Mouse (Mus musculus) MEL (cell line): Measurements from ENCODE around the gene Shroom2. TPM values are rescaled to one million over a fixed set of nuclear protein-coding genes. Genes with fewer than 3 reads are reported as not detected.

Source experiments
- DNase-seq: peaks from one replicate; pipeline ENCODE4 v3.0.0; 2011; ENCODE audit warnings: low read depth, low spot score
- H3K27ac ChIP-seq: 2 replicates; pipeline ENCODE4 v1.5.1; 2012; ENCODE audit warnings: low read depth, mild to moderate bottlenecking, control low read depth, low read length, moderate library complexity; ENCODE audit not compliant: control insufficient read depth
- H3K27me3 ChIP-seq, 2 experiments: fragments of 150-350 bp in 1 of 2; sonication (generic) in 1 of 2; 2 replicates each; pipeline ENCODE4 v1.6.1; 2012; ENCODE audit warnings: low read length in 2 of 2, mild to moderate bottlenecking in 2 of 2, improper control_type of control experiment in 1 of 2, moderate library complexity in 1 of 2; ENCODE audit not compliant: insufficient read depth in 2 of 2, control insufficient read depth in 1 of 2
- H3K36me3 ChIP-seq, 2 experiments: 2 replicates each; pipeline ENCODE4 v1.6.1; 2012 to 2014; ENCODE audit warnings: low read length in 2 of 2, improper control_type of control experiment in 1 of 2, inconsistent platforms in 1 of 2, mild to moderate bottlenecking in 1 of 2; ENCODE audit not compliant: insufficient read depth in 2 of 2, control insufficient read depth in 1 of 2
- H3K4me1 ChIP-seq, 2 experiments: fragments of 150-350 bp in 1 of 2; sonication (generic) in 1 of 2; 2 replicates each; pipeline ENCODE4 v1.6.1; 2012; ENCODE audit warnings: low read length in 2 of 2, improper control_type of control experiment in 1 of 2, mild to moderate bottlenecking in 1 of 2; ENCODE audit not compliant: insufficient read depth in 2 of 2, control insufficient read depth in 1 of 2
- H3K4me3 ChIP-seq, 2 experiments: fragments of 150-350 bp in 1 of 2; sonication (generic) in 1 of 2; 2 replicates each; pipeline ENCODE4 v1.5.1; 2012; ENCODE audit warnings: low read depth in 2 of 2, low read length in 2 of 2, mild to moderate bottlenecking in 2 of 2, moderate library complexity in 2 of 2, control low read depth in 1 of 2, improper control_type of control experiment in 1 of 2; ENCODE audit not compliant: control insufficient read depth in 1 of 2, insufficient read depth in 1 of 2
- H3K79me2 ChIP-seq: 2 replicates; pipeline ENCODE4 v1.6.1; 2012; ENCODE audit warnings: mild to moderate bottlenecking, low read length, moderate library complexity; ENCODE audit not compliant: control insufficient read depth, poor library complexity, insufficient read depth
- H3K9ac ChIP-seq: 2 replicates; pipeline ENCODE4 v1.6.1; 2012; ENCODE audit warnings: low read depth, mild to moderate bottlenecking, control low read depth, low read length, moderate library complexity; ENCODE audit not compliant: control insufficient read depth, poor library complexity, severe bottlenecking
- H3K9me3 ChIP-seq: fragments of 150-350 bp; sonication (generic); replicated peaks from 2 replicates; pipeline ENCODE4 v1.6.1; 2012; ENCODE audit warnings: mild to moderate bottlenecking, low read length, improper control_type of control experiment, moderate library complexity; ENCODE audit not compliant: insufficient read depth
- BHLHE40 ChIP-seq: IDR thresholded peaks from 2 replicates; pipeline ENCODE4 v1.6.1; 2012; ENCODE audit warnings: low read depth, mild to moderate bottlenecking, inconsistent platforms, low read length, improper control_type of control experiment, borderline replicate concordance
- CHD2 ChIP-seq: IDR thresholded peaks from 2 replicates; pipeline ENCODE4 v1.6.1; 2011; ENCODE audit warnings: low read length, improper control_type of control experiment
- EP300 ChIP-seq, 2 experiments: IDR thresholded peaks; 2 replicates each; pipeline ENCODE4 v1.6.1; 2011; ENCODE audit warnings: improper control_type of control experiment in 2 of 2, low read length in 2 of 2, low read depth in 1 of 2, mild to moderate bottlenecking in 1 of 2
- GABPA ChIP-seq: IDR thresholded peaks from 2 replicates; pipeline ENCODE4 v1.6.1; 2012; ENCODE audit warnings: low read depth, mild to moderate bottlenecking, inconsistent platforms, low read length, improper control_type of control experiment, moderate library complexity
- JUND ChIP-seq: IDR thresholded peaks from 2 replicates; pipeline ENCODE4 v1.6.1; 2011; ENCODE audit warnings: low read depth, mild to moderate bottlenecking, improper control_type of control experiment, low read length
- MAFK ChIP-seq: IDR thresholded peaks from 2 replicates; pipeline ENCODE4 v1.6.1; 2011; ENCODE audit warnings: low read depth, mild to moderate bottlenecking, low read length, improper control_type of control experiment, borderline replicate concordance
- MYB ChIP-seq: IDR thresholded peaks from 2 replicates; pipeline ENCODE4 v1.6.1; 2011; ENCODE audit warnings: mild to moderate bottlenecking, low read depth, low read length, improper control_type of control experiment
- MYC ChIP-seq: IDR thresholded peaks from 2 replicates; pipeline ENCODE4 v1.6.1; 2011; ENCODE audit warnings: low read depth, mild to moderate bottlenecking, low read length, improper control_type of control experiment, moderate library complexity
- NELFE ChIP-seq: IDR thresholded peaks from 2 replicates; pipeline ENCODE4 v1.6.1; 2011; ENCODE audit warnings: low read depth, low read length, improper control_type of control experiment
- RAD21 ChIP-seq: IDR thresholded peaks from 2 replicates; pipeline ENCODE4 v1.6.1; 2011; ENCODE audit warnings: mild to moderate bottlenecking, low read depth, low read length, improper control_type of control experiment
- RCOR1 ChIP-seq: IDR thresholded peaks from 2 replicates; pipeline ENCODE4 v1.6.1; 2012; ENCODE audit warnings: low read depth, mild to moderate bottlenecking, inconsistent platforms, low read length, improper control_type of control experiment
- SIN3A ChIP-seq: IDR thresholded peaks from 2 replicates; pipeline ENCODE4 v1.6.1; 2012; ENCODE audit warnings: low read length, improper control_type of control experiment, inconsistent platforms
- TBP ChIP-seq: IDR thresholded peaks from 2 replicates; pipeline ENCODE4 v1.8.0; 2011; ENCODE audit warnings: low read depth, low read length, improper control_type of control experiment
- USF2 ChIP-seq, 2 experiments: IDR thresholded peaks; 2 replicates each; pipeline ENCODE4 v1.6.1; 2011 to 2012; ENCODE audit warnings: improper control_type of control experiment in 2 of 2, low read length in 2 of 2, borderline replicate concordance in 1 of 2, inconsistent platforms in 1 of 2, low read depth in 1 of 2, mild to moderate bottlenecking in 1 of 2; ENCODE audit not compliant: insufficient read depth in 1 of 2
- ZNF384 ChIP-seq: IDR thresholded peaks from 2 replicates; pipeline ENCODE4 v1.6.1; 2012; ENCODE audit warnings: low read depth, mild to moderate bottlenecking, inconsistent platforms, low read length, improper control_type of control experiment
- polyA plus RNA-seq, 2 experiments: library from polyadenylated mRNA; stranded (reverse) in 1 of 2; unstranded in 1 of 2; fragments of >175 nt in 1 of 2; fragments of >200 nt in 1 of 2; gene quantifications; 2 replicates each; pipeline versions ENCODE4 v1.2.1 to v1.2.4; 2012; ENCODE audit warnings: low replicate concordance in 2 of 2, low read depth in 1 of 2; ENCODE audit not compliant: insufficient read length in 2 of 2, insufficient read depth in 1 of 2, missing spikeins in 1 of 2
- total RNA-seq: library from RNA; depleted of rRNA; stranded (reverse); fragments of 300-350 nt; gene quantifications from 2 replicates; pipeline ENCODE4 v1.2.3, GENCODE M21; 2012

Gene Shroom2
- total and polyA plus RNA-seq, 3 experiments = not detected

GRCm38 (mm10) chrX:152788129-152788528 is 18.9 kb upstream of the Shroom2 start:
- H3K4me3 ChIP-seq = no peak overlapping the region
- H3K4me1 ChIP-seq = no peaks in the 10 kb centered on the region
- DNase-seq = no peak
- no peak overlapping the region for H3K27ac ChIP-seq
- H3K27me3 ChIP-seq = no peaks in the 10 kb centered on the region
- TF ChIP-seq CHD2 (no peak), SIN3A (no peak), BHLHE40 (no peak), EP300 (IDR thresholded peaks at IDR 0.05; ENCODE audit: low read depth in 1 of 2, low read length in 2 of 2) (no peak), MYC (no peak), ZNF384 (no peak), USF2 (IDR thresholded peaks at IDR 0.05; ENCODE audit: borderline replicate concordance in 1 of 2, insufficient read depth in 1 of 2, low read depth in 1 of 2, low read length in 2 of 2) (no peak), MAFK (no peak), NELFE (no peak), RAD21 (no peak), MYB (no peak), JUND (no peak)
- H3K9me3 ChIP-seq = no peaks in the 10 kb centered on the region
- H3K79me2 ChIP-seq = no peaks in the 10 kb centered on the region
- H3K36me3 ChIP-seq = no peaks in the 10 kb centered on the region
- no peak overlapping the region for H3K9ac ChIP-seq

- DNase-seq = no peak
- H3K79me2 ChIP-seq = no peaks in the 10 kb centered on the region
- no peaks in the 10 kb centered on the region for H3K36me3 ChIP-seq
- no peak within 1 kb of the TSS for H3K27ac ChIP-seq
- no peaks in the 10 kb centered on the region for H3K9me3 ChIP-seq
- H3K4me3 ChIP-seq = no peak within 1 kb of the TSS
- H3K4me1 ChIP-seq = no peaks in the 10 kb centered on the region
- TF ChIP-seq SIN3A (no peak), TBP (no peak), GABPA (no peak), RCOR1 (no peak)
- no peak within 1 kb of the TSS for H3K9ac ChIP-seq
- no peaks in the 10 kb centered on the region for H3K27me3 ChIP-seq
Observed at GRCm38 (mm10) chrX:152781720-152782403, 12.6 kb upstream of the Shroom2 start, which contains the start of gene Gpr143. Gpr143 (plus strand) TSS chrX:152781921.
